Mouse (Mus musculus) bone marrow, adult 2 months (tissue): ENCODE measurements around the gene Cryba4.

ENCODE experiments used
- CTCF ChIP-seq: fragments of 200-500 bp; IDR thresholded peaks from 2 replicates; pipeline ENCODE4 v1.5.1; 2011; ENCODE audit warnings: low read length, control low read depth; ENCODE audit not compliant: control insufficient read depth, insufficient read depth
- POLR2A ChIP-seq: fragments of 200-500 bp; IDR thresholded peaks from 2 replicates; pipeline ENCODE4 v1.6.1; 2011; ENCODE audit warnings: low read depth, mild to moderate bottlenecking, control low read depth, low read length, borderline replicate concordance; ENCODE audit not compliant: control insufficient read depth

- TF ChIP-seq CTCF: no peak
- TF ChIP-seq POLR2A: no peak
Measured at GRCm38 (mm10) chr5:112282780-112283482, 30.6 kb upstream of the Cryba4 start.
